Mouse (Mus musculus): ENCODE measurements around the gene Ndel1.

Gene Ndel1

GRCm38 (mm10) chr11:68892233-68892832, 20.7 kb upstream of the Ndel1 start:
- DNase-seq = no peak

- DNase-seq = no peak
Observed at GRCm38 (mm10) chr11:68891823-68892222, 20.2 kb upstream of the Ndel1 start.

GRCm38 (mm10) chr11:68890625-68891024, 19.0 kb upstream of the Ndel1 start:
- no peak for DNase-seq

- no peak for DNase-seq
Observed at GRCm38 (mm10) chr11:68888653-68889052, 17.0 kb upstream of the Ndel1 start.

GRCm38 (mm10) chr11:68888253-68888652, 16.6 kb upstream of the Ndel1 start, which contains the start of gene Rnf222:
Gene Rnf222 (plus strand): TSS chr11:68888553.
- DNase-seq = no peak

- no peak for DNase-seq
Observed at GRCm38 (mm10) chr11:68886091-68886490, 14.4 kb upstream of the Ndel1 start.

GRCm38 (mm10) chr11:68884368-68884767, 12.7 kb upstream of the Ndel1 start:
- DNase-seq = no peak

- no peak for DNase-seq
Observed at GRCm38 (mm10) chr11:68883843-68884242, 12.2 kb upstream of the Ndel1 start.

- no peak for DNase-seq
Observed at GRCm38 (mm10) chr11:68882107-68882506, 10.4 kb upstream of the Ndel1 start.

GRCm38 (mm10) chr11:68878811-68879210, 7.2 kb upstream of the Ndel1 start:
- DNase-seq = no peak

- peak; percentile 56 to 67 for DNase-seq
Observed at GRCm38 (mm10) chr11:68874841-68875240, 3.2 kb upstream of the Ndel1 start.

GRCm38 (mm10) chr11:68871277-68871676, 381 bp downstream of the Ndel1 start:
- no peak for DNase-seq

GRCm38 (mm10) chr11:68864544-68865189, 7.0 kb downstream of the Ndel1 start:
- DNase-seq = no peak

GRCm38 (mm10) chr11:68863631-68864091, 8.0 kb downstream of the Ndel1 start:
- DNase-seq = no peak

GRCm38 (mm10) chr11:68862260-68862659, 9.4 kb downstream of the Ndel1 start:
- no peak for DNase-seq

- DNase-seq = no peak
Observed at GRCm38 (mm10) chr11:68859943-68860593, 11.6 kb downstream of the Ndel1 start.

- no peak for DNase-seq
Observed at GRCm38 (mm10) chr11:68857329-68857728, 14.3 kb downstream of the Ndel1 start.

- DNase-seq = no peak
Observed at GRCm38 (mm10) chr11:68854621-68855020, 17.0 kb downstream of the Ndel1 start.

GRCm38 (mm10) chr11:68853611-68854401, 17.9 kb downstream of the Ndel1 start:
- peak in 1 of 2 experiments; percentile 19 for DNase-seq

- peak; percentile 99 to 100 for DNase-seq
Observed at GRCm38 (mm10) chr11:68852932-68853409, 18.7 kb downstream of the Ndel1 start.

- DNase-seq = peak in 1 of 2 experiments; percentile 66
Observed at GRCm38 (mm10) chr11:68852486-68852901, 19.2 kb downstream of the Ndel1 start.

- no peak for DNase-seq
Observed at GRCm38 (mm10) chr11:68851644-68852485, 19.8 kb downstream of the Ndel1 start.

Measured in cerebellum, postnatal 36 days (tissue).